Mouse (Mus musculus) spleen, postnatal 4 days (tissue): ENCODE measurements at regions not wholly inside any gene's neighbourhood (a gene's known extent, or its start where the extent isn't known, plus 50 kb on each side); places are given as distances from the start of the nearest gene placed in this dataset.

ENCODE experiments used
- DNase-seq, 2 experiments: peaks; one replicate each; pipeline ENCODE4 v3.0.0; 2022; ENCODE audit warnings: low spot score in 2 of 2

- DNase-seq, result no peak
These were observed 229.1 kb downstream of the Maf start for GRCm38 (mm10) chr8:115478406-115479060.

GRCm38 (mm10) chr8:115476071-115476470, 231.5 kb downstream of the Maf start:
- no peak for DNase-seq

GRCm38 (mm10) chr8:115475156-115475555, 232.4 kb downstream of the Maf start:
- DNase-seq, result no peak

- DNase-seq, result no peak
These were observed 233.6 kb downstream of the Maf start for GRCm38 (mm10) chr8:115473974-115474373.

GRCm38 (mm10) chr8:115466553-115466952, 241.0 kb downstream of the Maf start:
- DNase-seq, result no peak

GRCm38 (mm10) chr8:115466122-115466521, 241.5 kb downstream of the Maf start:
- no peak for DNase-seq

GRCm38 (mm10) chr8:115462657-115463056, 244.9 kb downstream of the Maf start:
- DNase-seq, result no peak

GRCm38 (mm10) chr8:115458119-115458518, 249.5 kb downstream of the Maf start:
- no peak for DNase-seq

- no peak for DNase-seq
These were observed 256.8 kb downstream of the Maf start for GRCm38 (mm10) chr8:115450789-115451188.

- no peak for DNase-seq
These were observed 259.2 kb downstream of the Maf start for GRCm38 (mm10) chr8:115448367-115448766.

GRCm38 (mm10) chr8:115444519-115444918, 263.1 kb downstream of the Maf start:
- no peak for DNase-seq

- DNase-seq, result no peak
These were observed 265.5 kb downstream of the Maf start for GRCm38 (mm10) chr8:115441943-115442550.

- DNase-seq, result no peak
These were observed 266.3 kb downstream of the Maf start for GRCm38 (mm10) chr8:115441323-115441722.

GRCm38 (mm10) chr8:115440151-115440550, 267.4 kb downstream of the Maf start:
- no peak for DNase-seq

- DNase-seq, result no peak
These were observed 268.1 kb downstream of the Maf start for GRCm38 (mm10) chr8:115439512-115439911.

GRCm38 (mm10) chr8:115437956-115438355, 269.6 kb downstream of the Maf start:
- DNase-seq, result no peak

GRCm38 (mm10) chr8:115436356-115436721, 271.3 kb downstream of the Maf start:
- no peak for DNase-seq

GRCm38 (mm10) chr8:115435720-115436355, 271.8 kb downstream of the Maf start:
- no peak for DNase-seq

- DNase-seq, result no peak
These were observed 275.1 kb downstream of the Maf start for GRCm38 (mm10) chr8:115432396-115433040.

GRCm38 (mm10) chr8:115430793-115431192, 276.8 kb downstream of the Maf start:
- DNase-seq, result no peak

- no peak for DNase-seq
These were observed 278.2 kb downstream of the Maf start for GRCm38 (mm10) chr8:115429291-115429883.

- DNase-seq, result no peak
These were observed 278.9 kb downstream of the Maf start for GRCm38 (mm10) chr8:115428528-115429290.
